Mouse (Mus musculus): ENCODE results near the gene Rdh1.

DNA sequence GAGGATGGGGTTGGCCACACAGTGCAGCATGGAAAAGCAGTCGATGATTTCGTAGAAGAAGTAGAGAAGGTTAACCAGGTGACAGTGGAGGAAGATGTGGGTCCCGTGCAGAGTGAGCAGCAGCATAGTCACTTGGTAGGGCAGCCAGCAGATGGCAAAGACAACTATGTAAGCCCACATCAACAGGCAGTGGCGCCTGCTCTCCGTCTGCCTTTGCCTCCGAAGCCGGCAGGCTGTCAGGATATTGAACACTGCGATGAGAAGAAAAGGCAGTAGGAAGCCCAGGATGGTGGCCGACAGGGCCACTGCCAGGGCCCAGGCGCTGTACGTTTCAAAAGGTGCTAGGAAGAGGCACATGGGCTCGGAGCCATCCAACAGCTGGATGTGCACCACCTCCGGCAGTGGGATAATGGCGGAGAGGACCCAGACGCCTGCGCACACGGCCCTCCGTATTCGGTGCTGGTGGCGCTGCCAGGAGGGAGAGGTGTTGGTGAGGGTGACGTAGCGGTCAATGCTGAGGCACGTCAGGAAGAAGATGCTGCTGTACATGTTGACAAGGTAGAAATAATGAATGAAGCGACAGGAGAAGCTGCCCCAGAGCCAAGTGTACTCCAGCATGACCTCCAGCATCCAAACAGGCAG lies 9.3 kb upstream of the Rdh1 start:
- TF ChIP-seq TCF12 (IDR thresholded peaks at IDR 0.05; ENCODE audit: insufficient read depth, poor library complexity, severe bottlenecking) (no peak), CEBPB (IDR thresholded peaks at IDR 0.05; ENCODE audit: insufficient read depth, poor library complexity, severe bottlenecking) (no peak), POLR2A (IDR thresholded peaks at IDR 0.05; ENCODE audit: insufficient read length, low read depth) (no peak), USF1 (IDR thresholded peaks at IDR 0.05; ENCODE audit: low read depth) (no peak), E2F4 (IDR thresholded peaks at IDR 0.05; ENCODE audit: insufficient read depth) (no peak), REST (IDR thresholded peaks at IDR 0.05; ENCODE audit: insufficient read depth, insufficient read length) (no peak), MYOG (IDR thresholded peaks at IDR 0.05; ENCODE audit: control insufficient read depth in 1 of 3, insufficient read depth in 1 of 3, insufficient read length in 2 of 3, low read depth in 2 of 3) (no peak), MAX (IDR thresholded peaks at IDR 0.05; ENCODE audit: low read depth) (no peak), MYOD1 (IDR thresholded peaks at IDR 0.05; ENCODE audit: control insufficient read depth in 1 of 3, insufficient read length in 2 of 3, low read depth in 2 of 3) (no peak), TCF3 (IDR thresholded peaks at IDR 0.05; ENCODE audit: insufficient read length, low read depth) (no peak), POLR2AphosphoS2 (IDR thresholded peaks at IDR 0.05; ENCODE audit: insufficient read length, low read depth) (no peak)

All from myocyte (in vitro differentiated cells).